Mouse (Mus musculus): ENCODE measurements at regions not wholly inside any gene's neighbourhood (a gene's known extent, or its start where the extent isn't known, plus 50 kb on each side); places are given as distances from the start of the nearest gene placed in this dataset.
A peak's percentile ranks its signal among the peaks of the same experiment; 100 is the strongest.

GRCm38 (mm10) chr11:64652811-64653210 is 216.4 kb upstream of the F930015N05Rik start:
- H3K27me3 ChIP-seq = no peaks in the 10 kb centered on the region
- in situ Hi-C loops (cut with MboI; ENCODE audit: low pct_unique_long_range_greater_than_20kb) = loop anchor here (5.0 kb wide), 1 partner anchor 151 kb away; no protein-coding TSS in a partner anchor
- ChIA-PET CTCF (interaction anchor here (1.7 kb wide), 1 partner anchor 51 kb away, joined by 4 read pairs; no protein-coding TSS in a partner anchor), POLR2A (interaction anchor here (0.5 to 0.9 kb wide), 2 partner anchors 12 to 50 kb away, joined by 3 read pairs; no protein-coding TSS in a partner anchor)
- ATAC-seq (no peak), DNase-seq (ENCODE audit: low read depth, low spot score) (no peak)
- no peak for TF ChIP-seq CTCF (IDR thresholded peaks at IDR 0.05)

- no peak for TF ChIP-seq CTCF (IDR thresholded peaks at IDR 0.05)
- peak; percentile 64 for DNase-seq (ENCODE audit: low read depth, low spot score)
- ChIA-PET CTCF (interaction anchor here (0.9 to 1.4 kb wide), 2 partner anchors 16 to 178 kb away, joined by 3 read pairs; no protein-coding TSS in a partner anchor), POLR2A (no interaction called here)
- in situ Hi-C loops (cut with MboI; ENCODE audit: low pct_unique_long_range_greater_than_20kb) = loop anchor here (5.0 kb wide), 1 partner anchor 47 kb away; no protein-coding TSS in a partner anchor
- no peaks in the 10 kb centered on the region for H3K27me3 ChIP-seq
- ATAC-seq = peak; percentile 74
These were observed 218.7 kb upstream of the F930015N05Rik start for GRCm38 (mm10) chr11:64655162-64655561.

- no peak for DNase-seq (ENCODE audit: low read depth, low spot score)
- in situ Hi-C loops (cut with MboI; ENCODE audit: low pct_unique_long_range_greater_than_20kb) = no loop called here
- CTCF ChIA-PET = no interaction called here
- TF ChIP-seq CTCF (IDR thresholded peaks at IDR 0.05) = no peak
- no peaks in the 10 kb centered on the region for H3K27me3 ChIP-seq
- POLR2A ChIA-PET = interaction anchor here (0.6 kb wide), 2 partner anchors 20 to 52 kb away, joined by 3 read pairs; no protein-coding TSS in a partner anchor
- no peak for ATAC-seq
These were observed 226.7 kb upstream of the F930015N05Rik start for GRCm38 (mm10) chr11:64663166-64663565.

- ChIA-PET POLR2A (no interaction called here), CTCF (no interaction called here)
- ATAC-seq (no peak), DNase-seq (ENCODE audit: low read depth, low spot score) (no peak)
- TF ChIP-seq CTCF (IDR thresholded peaks at IDR 0.05) = no peak
- H3K27me3 ChIP-seq = no peaks in the 10 kb centered on the region
- in situ Hi-C loops (cut with MboI; ENCODE audit: low pct_unique_long_range_greater_than_20kb) = no loop called here
These were observed 230.6 kb upstream of the F930015N05Rik start for GRCm38 (mm10) chr11:64667010-64667409.

- no peak for DNase-seq (ENCODE audit: low read depth, low spot score)
- in situ Hi-C loops (cut with MboI; ENCODE audit: low pct_unique_long_range_greater_than_20kb) = no loop called here
- POLR2A ChIA-PET = no interaction called here
- CTCF ChIA-PET = no interaction called here
- no peak for TF ChIP-seq CTCF (IDR thresholded peaks at IDR 0.05)
- H3K27me3 ChIP-seq = no peaks in the 10 kb centered on the region
- no peak for ATAC-seq
These were observed 231.1 kb upstream of the F930015N05Rik start for GRCm38 (mm10) chr11:64667521-64667920.

- in situ Hi-C loops (cut with MboI; ENCODE audit: low pct_unique_long_range_greater_than_20kb) = no loop called here
- no peaks in the 10 kb centered on the region for H3K27me3 ChIP-seq
- TF ChIP-seq CTCF (IDR thresholded peaks at IDR 0.05) = no peak
- ATAC-seq (no peak), DNase-seq (ENCODE audit: low read depth, low spot score) (no peak)
- ChIA-PET CTCF (no interaction called here), POLR2A (no interaction called here)
These were observed 235.4 kb upstream of the F930015N05Rik start for GRCm38 (mm10) chr11:64671898-64672297.

GRCm38 (mm10) chr11:64673546-64673945 is 237.1 kb upstream of the F930015N05Rik start:
- CTCF ChIA-PET = interaction anchor here (1.0 kb wide), 1 partner anchor 193 kb away, joined by 3 read pairs; no protein-coding TSS in a partner anchor
- H3K27me3 ChIP-seq = no peaks in the 10 kb centered on the region
- DNase-seq (ENCODE audit: low read depth, low spot score) = no peak
- POLR2A ChIA-PET = no interaction called here
- TF ChIP-seq CTCF (IDR thresholded peaks at IDR 0.05) = no peak
- no peak for ATAC-seq
- in situ Hi-C loops (cut with MboI; ENCODE audit: low pct_unique_long_range_greater_than_20kb) = no loop called here

GRCm38 (mm10) chr11:64703776-64704175 is 267.3 kb upstream of the F930015N05Rik start:
- no peaks in the 10 kb centered on the region for H3K27me3 ChIP-seq
- ChIA-PET POLR2A (interaction anchor here (0.7 kb wide), 1 partner anchor 186 kb away, joined by 3 read pairs; no protein-coding TSS in a partner anchor), CTCF (interaction anchor here (1.2 to 1.5 kb wide), 2 partner anchors 23 to 50 kb away, joined by 3 to 4 read pairs; no protein-coding TSS in a partner anchor)
- in situ Hi-C loops (cut with MboI; ENCODE audit: low pct_unique_long_range_greater_than_20kb) = loop anchor here (5.0 kb wide), 1 partner anchor 46 kb away; no protein-coding TSS in a partner anchor
- ATAC-seq (no peak), DNase-seq (ENCODE audit: low read depth, low spot score) (no peak)
- no peak for TF ChIP-seq CTCF (IDR thresholded peaks at IDR 0.05)

- POLR2A ChIA-PET = no interaction called here
- DNase-seq (ENCODE audit: low read depth, low spot score) (peak; percentile 50), ATAC-seq (peak; percentile 17)
- CTCF ChIA-PET = no interaction called here
- no peak for TF ChIP-seq CTCF (IDR thresholded peaks at IDR 0.05)
- H3K27me3 ChIP-seq = no peaks in the 10 kb centered on the region
- in situ Hi-C loops (cut with MboI; ENCODE audit: low pct_unique_long_range_greater_than_20kb) = loop anchor here (10.0 kb wide), 1 partner anchor 787 kb away; the partner anchor contains the start of gene Hs3st3b1
These were observed 267.0 kb upstream of the Elac2 start for GRCm38 (mm10) chr11:64711801-64712200.

- in situ Hi-C loops (cut with MboI; ENCODE audit: low pct_unique_long_range_greater_than_20kb) = loop anchor here (5.0 to 10.0 kb wide), 3 partner anchors 213 to 790 kb away; partner anchors contain the start of genes F930015N05Rik, Hs3st3a1 and Hs3st3b1
- ATAC-seq (no peak), DNase-seq (ENCODE audit: low read depth, low spot score) (no peak)
- TF ChIP-seq CTCF (IDR thresholded peaks at IDR 0.05) = no peak
- H3K27me3 ChIP-seq = no peaks in the 10 kb centered on the region
- ChIA-PET CTCF (no interaction called here), POLR2A (no interaction called here)
These were observed 263.7 kb upstream of the Elac2 start for GRCm38 (mm10) chr11:64715182-64715581.

- peak; percentile 82 for ATAC-seq
- no peaks in the 10 kb centered on the region for H3K27me3 ChIP-seq
- POLR2A ChIA-PET = no interaction called here
- CTCF ChIA-PET = interaction anchor here (0.7 to 2.1 kb wide), 9 partner anchors 17 to 254 kb away, joined by 3 to 8 read pairs (median 3); no protein-coding TSS in a partner anchor
- peak; percentile 49 for DNase-seq (ENCODE audit: low read depth, low spot score)
- TF ChIP-seq CTCF (IDR thresholded peaks at IDR 0.05) = peak; percentile 98
- in situ Hi-C loops (cut with MboI; ENCODE audit: low pct_unique_long_range_greater_than_20kb) = loop anchor here (5.0 to 10.0 kb wide), 3 partner anchors 216 to 794 kb away; partner anchors contain the start of genes F930015N05Rik, Hs3st3a1 and Hs3st3b1
These were observed 260.3 kb upstream of the Elac2 start for GRCm38 (mm10) chr11:64718316-64719085.

Data from Patski (cell line).